Mouse (Mus musculus): ENCODE results near the gene 2210407C18Rik.

The 2210407C18Rik gene

GRCm38 (mm10) chr11:58615975-58616374 is at the start of gene 2210407C18Rik:
2210407C18Rik (minus strand) TSS chr11:58616075.
- no peak for DNase-seq (ENCODE audit: low spot score)

- DNase-seq (ENCODE audit: low spot score): no peak
These were observed 42.7 kb upstream of the 2210407C18Rik start, which contains the start of gene Olfr322 for GRCm38 (mm10) chr11:58658596-58658995. Olfr322 (plus strand) TSS chr11:58658782.

GRCm38 (mm10) chr11:58655151-58655550 is 39.3 kb upstream of the 2210407C18Rik start:
- no peak for DNase-seq (ENCODE audit: low spot score)

GRCm38 (mm10) chr11:58643350-58643749 is 27.5 kb upstream of the 2210407C18Rik start:
- peak; percentile 17 for DNase-seq (ENCODE audit: low spot score)

- no peak for DNase-seq (ENCODE audit: low spot score)
These were observed 25.9 kb upstream of the 2210407C18Rik start for GRCm38 (mm10) chr11:58641638-58642358.

- no peak for DNase-seq (ENCODE audit: low spot score)
These were observed 25.2 kb upstream of the 2210407C18Rik start for GRCm38 (mm10) chr11:58641057-58641456.

- DNase-seq (ENCODE audit: low spot score): peak; percentile 8
These were observed 24.5 kb upstream of the 2210407C18Rik start, which contains the start of gene Trim58 for GRCm38 (mm10) chr11:58640272-58640867. Trim58 (plus strand) TSS chr11:58640465.

GRCm38 (mm10) chr11:58638176-58638701 is 22.4 kb upstream of the 2210407C18Rik start:
- DNase-seq (ENCODE audit: low spot score): peak; percentile 38

- peak; percentile 35 for DNase-seq (ENCODE audit: low spot score)
These were observed 20.6 kb upstream of the 2210407C18Rik start for GRCm38 (mm10) chr11:58636376-58636977.

- DNase-seq (ENCODE audit: low spot score): no peak
These were observed 19.0 kb upstream of the 2210407C18Rik start for GRCm38 (mm10) chr11:58634878-58635277.

GRCm38 (mm10) chr11:58630401-58630800 is 14.5 kb upstream of the 2210407C18Rik start, which contains the start of gene Olfr323:
Olfr323 (minus strand) TSS chr11:58630501.
- no peak for DNase-seq (ENCODE audit: low spot score)

GRCm38 (mm10) chr11:58626146-58626545 is 10.3 kb upstream of the 2210407C18Rik start:
- no peak for DNase-seq (ENCODE audit: low spot score)

GRCm38 (mm10) chr11:58618793-58619192 is 2.9 kb upstream of the 2210407C18Rik start:
- DNase-seq (ENCODE audit: low spot score): no peak

GRCm38 (mm10) chr11:58618369-58618768 is 2.5 kb upstream of the 2210407C18Rik start:
- DNase-seq (ENCODE audit: low spot score): no peak

GRCm38 (mm10) chr11:58614526-58614925 is 1.3 kb downstream of the 2210407C18Rik start:
- DNase-seq (ENCODE audit: low spot score): no peak

GRCm38 (mm10) chr11:58613359-58613758 is 2.5 kb downstream of the 2210407C18Rik start:
- no peak for DNase-seq (ENCODE audit: low spot score)

GRCm38 (mm10) chr11:58607030-58607429 is 8.8 kb downstream of the 2210407C18Rik start:
- no peak for DNase-seq (ENCODE audit: low spot score)

GRCm38 (mm10) chr11:58606177-58606919 is 9.5 kb downstream of the 2210407C18Rik start:
- DNase-seq (ENCODE audit: low spot score): no peak

GRCm38 (mm10) chr11:58605228-58605627 is 10.6 kb downstream of the 2210407C18Rik start:
- DNase-seq (ENCODE audit: low spot score): no peak

- DNase-seq (ENCODE audit: low spot score): no peak
These were observed 11.2 kb downstream of the 2210407C18Rik start for GRCm38 (mm10) chr11:58604688-58605087.

- DNase-seq (ENCODE audit: low spot score): no peak
These were observed 12.9 kb downstream of the 2210407C18Rik start for GRCm38 (mm10) chr11:58602800-58603560.
